Mouse (Mus musculus): ENCODE measurements around the gene Poc1b.

DNA sequence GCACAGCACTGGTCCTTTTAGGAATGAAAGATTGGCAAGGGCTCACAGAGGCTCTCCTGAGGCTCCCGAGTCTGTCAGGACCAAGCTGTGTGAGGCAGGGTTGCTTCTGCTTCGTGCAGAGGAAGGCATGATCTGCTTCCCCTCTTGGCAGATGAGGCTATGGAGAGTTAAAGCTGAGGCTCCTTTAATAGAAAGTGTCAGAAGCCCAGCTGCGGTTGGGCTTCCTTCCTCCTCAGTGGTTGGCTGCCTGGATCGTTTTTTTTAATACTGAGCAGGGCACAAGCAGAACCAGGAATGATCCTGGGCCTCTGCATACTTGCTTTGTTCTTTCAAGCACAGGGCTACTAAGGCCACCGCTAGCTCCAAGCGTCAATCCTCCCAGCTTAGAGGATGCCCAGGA lies 23.8 kb downstream of the Poc1b start:
- no peak for TF ChIP-seq CTCF (IDR thresholded peaks at IDR 0.05)
- TF ChIP-seq EP300 (IDR thresholded peaks at IDR 0.05), result no peak
